27 mouse cellular contexts compared by ENCODE assay signal in genomic region chr17:58991275-58991674, GRCm38 (mm10). TPM values are rescaled to one million over a fixed set of nuclear protein-coding genes. Genes with fewer than 3 reads are reported as not detected.
DNase-seq lines count a peak whose midpoint lies in the region; ATAC-seq and TF ChIP-seq lines count a peak whose summit lies in the region.
"Had no signal": no experiment of that assay in that cellular context is flagged by ENCODE, and none has a peak within 500 bp of the region (broad histone marks: within the 10 kb centered on the region; RNA-seq: fewer than 3 reads in every experiment).

Gene Pdzph1 (minus strand): TSS chr17:58991375.

- H3K36me3 ChIP-seq in forebrain, embryonic 12.5 days (replicated peaks): no peaks in the 10 kb centered on the region
- H3K36me3 ChIP-seq in forebrain, postnatal 0 days (ENCODE audit: insufficient read depth): no peaks in the 10 kb centered on the region
- H3K36me3 ChIP-seq in midbrain, embryonic 10.5 days: no peaks in the 10 kb centered on the region
- no peaks in the 10 kb centered on the region for H3K36me3 ChIP-seq in midbrain, embryonic 15.5 days (replicated peaks)
- H3K36me3 ChIP-seq in neural tube, embryonic 11.5 days (ENCODE audit: control insufficient read depth, insufficient read depth, low read length): no peaks in the 10 kb centered on the region
- no peaks in the 10 kb centered on the region for H3K36me3 ChIP-seq in forebrain, embryonic 13.5 days (ENCODE audit: poor library complexity, severe bottlenecking)
- H3K36me3 ChIP-seq: embryonic facial prominence, embryonic 10.5 days; heart, embryonic 10.5 days had no signal

- H3K4me3 ChIP-seq in forebrain, embryonic 12.5 days (replicated peaks): no peak within 1 kb of the TSS
- H3K4me3 ChIP-seq in forebrain, postnatal 0 days (ENCODE audit: low read depth, low read length): no peak within 1 kb of the TSS
- H3K4me3 ChIP-seq in midbrain, embryonic 10.5 days: no peak within 1 kb of the TSS
- no peak within 1 kb of the TSS for H3K4me3 ChIP-seq in midbrain, embryonic 15.5 days
- H3K4me3 ChIP-seq in neural tube, embryonic 11.5 days (ENCODE audit: low read depth, low read length): no peak within 1 kb of the TSS
- H3K4me3 ChIP-seq in forebrain, embryonic 13.5 days: no peak within 1 kb of the TSS
- H3K4me3 ChIP-seq: embryonic facial prominence, embryonic 10.5 days; heart, embryonic 10.5 days had no signal

- H3K9me3 ChIP-seq in forebrain, embryonic 12.5 days: no peaks in the 10 kb centered on the region
- H3K9me3 ChIP-seq in forebrain, postnatal 0 days (ENCODE audit: low read length): no peaks in the 10 kb centered on the region
- no peaks in the 10 kb centered on the region for H3K9me3 ChIP-seq in midbrain, embryonic 10.5 days (replicated peaks)
- H3K9me3 ChIP-seq in midbrain, embryonic 15.5 days: no peaks in the 10 kb centered on the region
- no peaks in the 10 kb centered on the region for H3K9me3 ChIP-seq in neural tube, embryonic 11.5 days (ENCODE audit: control insufficient read depth, low read length)
- H3K9me3 ChIP-seq in forebrain, embryonic 13.5 days (replicated peaks): no peaks in the 10 kb centered on the region
- H3K9me3 ChIP-seq: embryonic facial prominence, embryonic 10.5 days; heart, embryonic 10.5 days had no signal

- H3K9ac ChIP-seq in forebrain, embryonic 12.5 days: no peak within 1 kb of the TSS
- H3K9ac ChIP-seq in forebrain, postnatal 0 days: no peak within 1 kb of the TSS
- no peak within 1 kb of the TSS for H3K9ac ChIP-seq in midbrain, embryonic 15.5 days
- H3K9ac ChIP-seq in neural tube, embryonic 11.5 days (ENCODE audit: low read length): no peak within 1 kb of the TSS
- no peak within 1 kb of the TSS for H3K9ac ChIP-seq in forebrain, embryonic 13.5 days

- H3K4me1 ChIP-seq in forebrain, embryonic 12.5 days: no peaks in the 10 kb centered on the region
- no peaks in the 10 kb centered on the region for H3K4me1 ChIP-seq in forebrain, postnatal 0 days (ENCODE audit: insufficient read depth)
- H3K4me1 ChIP-seq in midbrain, embryonic 10.5 days: no peaks in the 10 kb centered on the region
- H3K4me1 ChIP-seq in midbrain, embryonic 15.5 days: no peaks in the 10 kb centered on the region
- no peaks in the 10 kb centered on the region for H3K4me1 ChIP-seq in neural tube, embryonic 11.5 days (ENCODE audit: control insufficient read depth, insufficient read depth, low read length)
- H3K4me1 ChIP-seq in forebrain, embryonic 13.5 days: no peaks in the 10 kb centered on the region
- H3K4me1 ChIP-seq: embryonic facial prominence, embryonic 10.5 days; heart, embryonic 10.5 days had no signal

- H3K4me2 ChIP-seq in forebrain, embryonic 12.5 days: no peak within 1 kb of the TSS
- H3K4me2 ChIP-seq in forebrain, postnatal 0 days (ENCODE audit: low read depth): no peak within 1 kb of the TSS
- no peak within 1 kb of the TSS for H3K4me2 ChIP-seq in midbrain, embryonic 15.5 days
- H3K4me2 ChIP-seq in neural tube, embryonic 11.5 days (ENCODE audit: low read depth): no peak within 1 kb of the TSS
- H3K4me2 ChIP-seq in forebrain, embryonic 13.5 days: no peak within 1 kb of the TSS

- ATAC-seq in forebrain, embryonic 12.5 days (ENCODE audit: low FRiP score): no peak
- no peak for ATAC-seq in forebrain, postnatal 0 days
- ATAC-seq in midbrain, embryonic 15.5 days (replicated peaks): no peak
- no peak for ATAC-seq in neural tube, embryonic 11.5 days (ENCODE audit: insufficient read depth, low FRiP score, low TSS enrichment)
- ATAC-seq in forebrain, embryonic 13.5 days: no peak
- ATAC-seq in granulocyte monocyte progenitor cell, adult 5-6 weeks (replicated peaks; ENCODE audit: poor library complexity, severe bottlenecking): no peak
- ATAC-seq: activated CD4-positive, CD25-positive, alpha-beta regulatory T cell, adult 4 months; hindbrain, embryonic 16.5 days; inflammation-experienced regulatory T-cells, adult 6 months; intestine, postnatal 0 days; Patski had no signal

- no peak for TF ChIP-seq CTCF in forebrain, postnatal 0 days (IDR thresholded peaks at IDR 0.05; ENCODE audit: low read depth)

- H3K27me3 ChIP-seq in forebrain, embryonic 12.5 days: no peaks in the 10 kb centered on the region
- no peaks in the 10 kb centered on the region for H3K27me3 ChIP-seq in forebrain, postnatal 0 days (ENCODE audit: insufficient read depth, low read length)
- H3K27me3 ChIP-seq in midbrain, embryonic 10.5 days (ENCODE audit: low read depth, poor library complexity, severe bottlenecking): no peaks in the 10 kb centered on the region
- H3K27me3 ChIP-seq in midbrain, embryonic 15.5 days (replicated peaks): no peaks in the 10 kb centered on the region
- no peaks in the 10 kb centered on the region for H3K27me3 ChIP-seq in neural tube, embryonic 11.5 days (ENCODE audit: control insufficient read depth, insufficient read depth, low read length)
- H3K27me3 ChIP-seq in forebrain, embryonic 13.5 days: no peaks in the 10 kb centered on the region
- H3K27me3 ChIP-seq: CH12.LX had no signal

- 89% methylated on average over 6 of the region's 6 CpGs for WGBS in forebrain, embryonic 12.5 days
- WGBS in forebrain, postnatal 0 days: 75% methylated on average over 6 of the region's 6 CpGs
- 86% methylated on average over 6 of the region's 6 CpGs for WGBS in midbrain, embryonic 10.5 days
- 72% methylated on average over 6 of the region's 6 CpGs for WGBS in midbrain, embryonic 15.5 days
- 94% methylated on average over 6 of the region's 6 CpGs for WGBS in neural tube, embryonic 11.5 days
- 78% methylated on average over 6 of the region's 6 CpGs for WGBS in forebrain, embryonic 13.5 days

- no peak for DNase-seq in forebrain, postnatal 0 days
- no peak for DNase-seq in midbrain, embryonic 10.5 days (ENCODE audit: low spot score)
- no peak for DNase-seq in neural tube, embryonic 11.5 days (ENCODE audit: low spot score)
- DNase-seq in neural tube, embryonic 10.5 days (ENCODE audit: extremely low spot score, low spot score): no peak
- DNase-seq: adrenal gland, postnatal 14 days; cerebellum, adult 11-12 months; cerebellum, adult 9-10 months; cerebellum, postnatal 25 days; gastrocnemius, postnatal 36 days; heart, adult 18-20 months; heart, postnatal 10 days; heart, postnatal 4 days had no signal

- no peak within 1 kb of the TSS for H3K27ac ChIP-seq in forebrain, embryonic 12.5 days
- H3K27ac ChIP-seq in forebrain, postnatal 0 days (ENCODE audit: low read depth, low read length): no peak within 1 kb of the TSS
- H3K27ac ChIP-seq in midbrain, embryonic 10.5 days (replicated peaks): no peak within 1 kb of the TSS
- no peak within 1 kb of the TSS for H3K27ac ChIP-seq in midbrain, embryonic 15.5 days
- no peak within 1 kb of the TSS for H3K27ac ChIP-seq in neural tube, embryonic 11.5 days (ENCODE audit: low read depth, low read length)
- no peak within 1 kb of the TSS for H3K27ac ChIP-seq in forebrain, embryonic 13.5 days
- H3K27ac ChIP-seq: embryonic facial prominence, embryonic 10.5 days; heart, embryonic 10.5 days had no signal

RNA-seq across cellular contexts. Expression of gene Pdzph1, which starts in this region (rescaled TPM):
- 13.8 and 18.8 TPM in 2 replicates for polyA plus RNA-seq in forebrain, embryonic 12.5 days (2016; fragmentation: Nextera tagmentation; extraction: Ambion mirVana)
- total RNA-seq in forebrain, postnatal 0 days (2014; rRNA removed): 2.3 and 5.3 TPM in 2 replicates
- polyA plus RNA-seq in forebrain, postnatal 0 days (2015; fragmentation: Nextera tagmentation; extraction: Ambion mirVana): 6.9 and 8.3 TPM in 2 replicates
- 32.3 and 35.5 TPM in 2 replicates for polyA plus RNA-seq in midbrain, embryonic 10.5 days (2016; fragmentation: Nextera tagmentation; extraction: Ambion mirVana)
- 4.1 and 6.4 TPM in 2 replicates for polyA plus RNA-seq in midbrain, embryonic 15.5 days (2015; fragmentation: Nextera tagmentation; extraction: Ambion mirVana)
- 8.6 and 10.9 TPM in 2 replicates for polyA plus RNA-seq in neural tube, embryonic 11.5 days (2014; fragmentation: Nextera tagmentation; extraction: Ambion mirVana)
- polyA plus RNA-seq in forebrain, embryonic 13.5 days (2015; fragmentation: Nextera tagmentation; extraction: Ambion mirVana): 13.1 and 13.4 TPM in 2 replicates
- not detected in 2 replicates for total RNA-seq in granulocyte monocyte progenitor cell, adult 5-6 weeks (2014; fragmentation: Nextera tagmentation)
- total RNA-seq in granulocyte monocyte progenitor cell, adult 5-6 weeks (2017): 0.34 TPM in 1 of 2 replicates, not detected in the other
- total RNA-seq: adrenal gland, adult 18-20 months; CH12.LX; gastrocnemius, adult 8-10 months; gastrocnemius, postnatal 36 days; heart, adult 18-20 months; heart, postnatal 10 days; heart, postnatal 4 days had no signal
- polyA plus RNA-seq: activated CD4-positive, CD25-positive, alpha-beta regulatory T cell, adult 4 months; heart, embryonic 14.5 days; inflammation-experienced regulatory T-cells, adult 6 months; intestine, postnatal 0 days; Patski had no signal
